Mouse (Mus musculus): ENCODE data around the gene Arsg.

DNA sequence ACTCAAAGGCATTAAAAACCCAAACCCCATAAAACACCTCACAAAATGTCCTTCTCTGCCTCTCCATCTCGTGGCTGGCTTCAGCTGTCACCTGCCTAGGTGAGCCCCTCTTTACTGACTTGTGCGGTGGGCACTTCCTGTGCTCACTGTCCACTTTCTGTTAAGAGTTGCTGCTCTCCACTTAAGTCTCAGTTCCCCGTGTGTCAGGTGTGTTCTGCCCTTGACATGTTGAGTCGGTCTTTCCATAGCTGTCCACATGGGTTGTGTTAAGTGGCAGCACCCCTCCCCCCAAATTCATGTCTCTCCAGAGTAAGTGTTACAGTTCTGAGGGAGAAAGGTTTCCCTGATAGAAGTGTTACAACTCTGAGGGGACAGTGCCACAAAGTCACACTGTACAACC is 18.7 kb downstream of the Arsg start:
- TF ChIP-seq GATA1 (IDR thresholded peaks at IDR 0.05; ENCODE audit: borderline replicate concordance, low read length) (no peak), FLI1 (IDR thresholded peaks at IDR 0.05; ENCODE audit: low read length) (no peak)

Data from megakaryocyte, embryonic 14.5 days (primary cell).